Mouse (Mus musculus) kidney, postnatal 4 days (tissue): ENCODE results near the gene Evl.
A peak's percentile ranks its signal among the peaks of the same experiment; 100 is the strongest.
"Not testable (repeated sequence)": the region's sequence is repeated elsewhere in the genome, so short reads cannot be mapped to it uniquely, and the experiment has no call there.

ENCODE experiments used
- DNase-seq, 2 experiments: peaks; one replicate each; pipeline ENCODE4 v3.0.0; 2021; ENCODE audit warnings: mixed read lengths in 2 of 2

Evl gene

GRCm38 (mm10) chr12:108554120-108554841 lies at the start of gene Evl:
Gene Evl, plus strand, starts transcription at chr12:108554720.
- peak; percentile 97 for DNase-seq

GRCm38 (mm10) chr12:108505846-108506245 lies 48.7 kb upstream of the Evl start:
- DNase-seq, result no peak

- DNase-seq, result not testable (repeated sequence)
Measured at GRCm38 (mm10) chr12:108507046-108507445, 47.5 kb upstream of the Evl start.

GRCm38 (mm10) chr12:108510571-108510970 lies 43.9 kb upstream of the Evl start:
- no peak for DNase-seq

- peak in 1 of 2 experiments; percentile 35 for DNase-seq
Measured at GRCm38 (mm10) chr12:108511009-108511408, 43.5 kb upstream of the Evl start.

GRCm38 (mm10) chr12:108515464-108515863 lies 39.1 kb upstream of the Evl start:
- no peak for DNase-seq

- DNase-seq, result peak; percentile 37 to 47
Measured at GRCm38 (mm10) chr12:108519374-108519773, 35.1 kb upstream of the Evl start.

- DNase-seq, result peak; percentile 75 to 76
Measured at GRCm38 (mm10) chr12:108529214-108529613, 25.3 kb upstream of the Evl start.

GRCm38 (mm10) chr12:108534484-108534883 lies 20.0 kb upstream of the Evl start:
- DNase-seq, result no peak

- DNase-seq, result peak; percentile 29 to 43
Measured at GRCm38 (mm10) chr12:108536461-108536860, 18.1 kb upstream of the Evl start.

GRCm38 (mm10) chr12:108541088-108541487 lies 13.4 kb upstream of the Evl start:
- DNase-seq, result peak; percentile 63 to 72

- peak in 1 of 2 experiments; percentile 29 for DNase-seq
Measured at GRCm38 (mm10) chr12:108546508-108547153, 7.9 kb upstream of the Evl start.

- DNase-seq, result peak in 1 of 2 experiments; percentile 22
Measured at GRCm38 (mm10) chr12:108547251-108547875, 7.2 kb upstream of the Evl start.

- DNase-seq, result no peak
Measured at GRCm38 (mm10) chr12:108551731-108552130, 2.8 kb upstream of the Evl start.

GRCm38 (mm10) chr12:108553079-108553478 lies 1.4 kb upstream of the Evl start:
- DNase-seq, result peak in 1 of 2 experiments; percentile 19

- peak in 1 of 2 experiments; percentile 81 for DNase-seq
Measured at GRCm38 (mm10) chr12:108554861-108555556, 489 bp downstream of the Evl start.

GRCm38 (mm10) chr12:108558194-108558593 lies 3.7 kb downstream of the Evl start:
- no peak for DNase-seq

- DNase-seq, result peak; percentile 20 to 29
Measured at GRCm38 (mm10) chr12:108563238-108563637, 8.7 kb downstream of the Evl start.

- DNase-seq, result no peak
Measured at GRCm38 (mm10) chr12:108564910-108565506, 10.5 kb downstream of the Evl start.

- no peak for DNase-seq
Measured at GRCm38 (mm10) chr12:108579156-108579871, 24.8 kb downstream of the Evl start.

- DNase-seq, result no peak
Measured at GRCm38 (mm10) chr12:108583775-108584174, 29.3 kb downstream of the Evl start.

- no peak for DNase-seq
Measured at GRCm38 (mm10) chr12:108590131-108590530, 35.6 kb downstream of the Evl start.
